Mouse (Mus musculus): ENCODE measurements around the gene Laptm5. TPM values are rescaled to one million over a fixed set of nuclear protein-coding genes. Genes with fewer than 3 reads are reported as not detected.
A peak's percentile ranks its signal among the peaks of the same experiment; 100 is the strongest.

The Laptm5 gene
- total and polyA plus RNA-seq, 2 experiments, result 4.8 to 31.5 TPM

DNA sequence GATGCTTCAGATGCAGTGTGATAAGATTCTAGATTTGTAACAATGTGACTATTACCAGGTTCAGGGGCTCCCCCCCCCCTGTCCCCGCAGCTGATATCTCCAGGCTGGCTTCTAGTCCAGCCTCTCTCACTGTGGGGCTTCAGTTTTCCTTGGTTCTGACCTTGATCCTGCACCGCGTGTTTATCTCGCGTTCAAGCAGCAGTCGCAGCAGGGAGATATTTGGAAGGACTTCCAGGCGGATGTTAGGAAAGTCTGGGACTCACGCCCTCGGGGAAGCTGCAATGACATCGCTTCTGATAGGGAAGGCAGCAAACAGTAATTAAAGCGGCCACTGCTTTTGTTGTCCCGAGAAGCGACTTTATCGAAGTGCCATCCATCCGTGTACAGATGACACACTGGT is 30.2 kb upstream of the Laptm5 start:
- peak; percentile 5 for DNase-seq (ENCODE audit: extremely low read depth, low read depth, low spot score)
- Histone ChIP-seq H3K27me3 (ENCODE audit: control insufficient read depth, insufficient read depth, low read length) (no peaks in the 10 kb centered on the region), H3K4me3 (ENCODE audit: insufficient read depth, low read depth, low read length) (no peak overlapping the region), H3K4me1 (ENCODE audit: control insufficient read depth, insufficient read depth, low read length) (no peaks in the 10 kb centered on the region), H3K27ac (replicated peaks; ENCODE audit: insufficient read depth, low read depth, low read length) (no peak overlapping the region), H3K36me3 (ENCODE audit: control insufficient read depth, insufficient read depth, low read length) (no peaks in the 10 kb centered on the region), H3K9ac (ENCODE audit: low read depth, low read length) (no peak overlapping the region), H3K79me2 (ENCODE audit: control insufficient read depth, insufficient read depth, low read length) (no peaks in the 10 kb centered on the region)
- 47% methylated on average over 15 of the region's 15 CpGs for WGBS
- TF ChIP-seq CTCF (IDR thresholded peaks at IDR 0.05; ENCODE audit: low read depth, low read length) (no peak), POLR2A (IDR thresholded peaks at IDR 0.05; ENCODE audit: extremely low read depth, insufficient read depth, low read length) (no peak)

DNA sequence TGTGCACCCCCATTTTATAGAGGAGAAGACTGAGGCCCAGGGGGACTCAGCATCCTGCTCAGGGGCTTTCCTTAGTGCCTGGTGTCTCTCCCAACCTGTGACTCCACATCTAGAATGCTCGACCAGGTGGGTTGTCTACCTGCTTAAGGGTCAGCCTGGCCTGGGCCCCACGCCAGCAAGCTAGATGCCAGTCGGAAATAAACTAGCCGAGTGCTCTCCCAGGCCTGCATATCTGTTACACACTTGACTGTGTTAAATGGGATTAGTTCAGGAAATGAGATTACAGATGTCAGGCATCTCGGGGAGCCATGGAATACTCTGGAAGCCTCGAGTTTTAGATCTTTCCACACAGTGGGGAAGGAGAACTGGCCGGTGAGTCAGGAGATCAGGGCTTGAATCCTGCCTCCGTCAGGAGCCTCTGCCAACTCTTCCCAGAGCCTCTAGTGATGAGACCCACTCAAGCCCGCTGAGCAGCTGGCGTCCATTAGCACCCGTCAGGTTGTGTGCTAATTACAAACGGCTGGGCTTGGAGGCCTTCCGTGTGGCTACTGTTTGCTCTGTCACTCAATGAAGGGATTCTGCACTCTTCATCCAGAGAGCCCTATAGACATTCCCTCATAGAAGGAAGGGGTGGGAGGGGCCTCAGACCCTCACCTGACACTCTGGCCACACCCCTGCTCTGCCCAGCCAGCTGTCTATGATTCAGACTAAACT is 28.9 kb upstream of the Laptm5 start:
- Histone ChIP-seq H3K27ac (replicated peaks; ENCODE audit: insufficient read depth, low read depth, low read length) (no peak overlapping the region), H3K4me3 (ENCODE audit: insufficient read depth, low read depth, low read length) (no peak overlapping the region), H3K27me3 (ENCODE audit: control insufficient read depth, insufficient read depth, low read length) (no peaks in the 10 kb centered on the region), H3K79me2 (ENCODE audit: control insufficient read depth, insufficient read depth, low read length) (no peaks in the 10 kb centered on the region), H3K4me1 (ENCODE audit: control insufficient read depth, insufficient read depth, low read length) (no peaks in the 10 kb centered on the region), H3K9ac (ENCODE audit: low read depth, low read length) (no peak overlapping the region), H3K36me3 (ENCODE audit: control insufficient read depth, insufficient read depth, low read length) (no peaks in the 10 kb centered on the region)
- WGBS, result 61% methylated on average over 13 of the region's 13 CpGs
- TF ChIP-seq CTCF (IDR thresholded peaks at IDR 0.05; ENCODE audit: low read depth, low read length) (no peak), POLR2A (IDR thresholded peaks at IDR 0.05; ENCODE audit: extremely low read depth, insufficient read depth, low read length) (no peak)
- DNase-seq (ENCODE audit: extremely low read depth, low read depth, low spot score), result no peak

DNA sequence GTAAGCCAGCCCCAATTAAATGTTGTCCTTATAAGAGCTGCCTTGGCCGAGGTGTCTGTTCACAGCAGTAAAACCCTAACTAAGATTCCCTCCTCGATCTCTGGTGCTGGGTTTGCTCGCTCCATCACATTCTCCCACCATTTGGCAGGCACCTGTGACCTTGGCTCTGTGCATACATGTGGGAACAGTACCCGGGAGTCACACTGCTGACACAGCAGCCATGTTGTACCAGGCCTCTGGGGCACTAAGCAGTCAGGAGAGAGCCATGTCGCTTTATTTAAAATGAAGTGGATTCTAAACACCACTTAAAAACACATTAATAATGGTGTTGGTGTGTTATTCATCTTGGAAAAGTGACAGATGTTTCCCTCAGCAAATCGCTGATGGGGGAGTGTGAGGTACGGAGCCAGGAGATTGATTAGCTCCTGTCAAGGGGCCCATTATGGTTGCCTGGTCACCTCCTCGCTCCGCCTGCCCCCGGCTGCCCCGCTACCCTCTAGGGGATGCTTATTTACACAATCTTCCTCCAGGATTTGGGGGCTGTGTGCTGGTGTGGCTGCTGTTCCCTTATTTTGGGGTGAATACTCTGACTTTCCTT is 25.7 kb upstream of the Laptm5 start:
- no peaks in the 10 kb centered on the region for H3K79me2 ChIP-seq (ENCODE audit: control insufficient read depth, insufficient read depth, low read length)
- no peak for DNase-seq (ENCODE audit: extremely low read depth, low read depth, low spot score)
- H3K27me3 ChIP-seq (ENCODE audit: control insufficient read depth, insufficient read depth, low read length), result no peaks in the 10 kb centered on the region
- no peaks in the 10 kb centered on the region for H3K4me1 ChIP-seq (ENCODE audit: control insufficient read depth, insufficient read depth, low read length)
- TF ChIP-seq CTCF (IDR thresholded peaks at IDR 0.05; ENCODE audit: low read depth, low read length) (no peak), POLR2A (IDR thresholded peaks at IDR 0.05; ENCODE audit: extremely low read depth, insufficient read depth, low read length) (no peak)
- no peaks in the 10 kb centered on the region for H3K36me3 ChIP-seq (ENCODE audit: control insufficient read depth, insufficient read depth, low read length)
- no peak overlapping the region for H3K9ac ChIP-seq (ENCODE audit: low read depth, low read length)
- no peak overlapping the region for H3K4me3 ChIP-seq (ENCODE audit: insufficient read depth, low read depth, low read length)
- WGBS, result 87% methylated on average over 11 of the region's 11 CpGs
- no peak overlapping the region for H3K27ac ChIP-seq (replicated peaks; ENCODE audit: insufficient read depth, low read depth, low read length)

DNA sequence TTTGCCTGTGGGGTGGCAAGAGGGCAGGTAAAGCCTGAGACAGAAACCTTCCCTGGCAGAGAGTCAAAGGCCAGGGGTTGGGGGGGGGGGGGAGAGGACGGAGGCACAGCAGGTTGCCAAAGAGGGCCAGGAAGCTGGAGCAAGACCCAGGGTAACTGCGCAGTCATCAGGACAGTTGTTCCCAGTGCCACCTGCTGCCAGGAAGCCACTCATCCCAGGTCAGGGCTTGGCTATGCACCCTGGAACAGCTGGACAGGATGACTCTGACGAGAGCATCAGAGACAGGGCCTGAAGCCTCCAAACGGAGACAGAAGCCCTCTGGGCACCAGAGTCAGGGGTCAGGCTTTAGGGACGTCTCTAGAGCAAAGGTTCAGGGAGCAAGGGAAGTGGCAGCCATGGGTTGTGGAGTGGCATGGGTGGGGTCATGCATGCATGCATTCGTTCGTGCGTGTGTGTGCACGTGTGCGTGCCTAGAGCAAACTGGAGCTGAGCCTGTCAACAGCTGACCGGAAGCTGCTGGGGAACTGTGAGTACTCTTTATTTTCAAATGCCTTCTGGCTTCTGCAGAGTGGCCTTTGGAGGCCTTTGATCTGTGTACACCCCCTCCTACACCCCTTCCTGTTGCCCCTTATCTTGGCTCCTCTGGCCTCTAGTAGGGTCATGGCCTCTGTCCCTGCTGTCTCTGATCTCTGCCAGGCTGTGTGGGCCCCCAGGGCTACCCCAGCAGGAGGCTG is 23.0 kb upstream of the Laptm5 start:
- H3K79me2 ChIP-seq (ENCODE audit: control insufficient read depth, insufficient read depth, low read length), result no peaks in the 10 kb centered on the region
- no peak overlapping the region for H3K4me3 ChIP-seq (ENCODE audit: insufficient read depth, low read depth, low read length)
- H3K27me3 ChIP-seq (ENCODE audit: control insufficient read depth, insufficient read depth, low read length), result no peaks in the 10 kb centered on the region
- H3K4me1 ChIP-seq (ENCODE audit: control insufficient read depth, insufficient read depth, low read length), result no peaks in the 10 kb centered on the region
- no peaks in the 10 kb centered on the region for H3K36me3 ChIP-seq (ENCODE audit: control insufficient read depth, insufficient read depth, low read length)
- TF ChIP-seq POLR2A (IDR thresholded peaks at IDR 0.05; ENCODE audit: extremely low read depth, insufficient read depth, low read length) (no peak), CTCF (IDR thresholded peaks at IDR 0.05; ENCODE audit: low read depth, low read length) (no peak)
- no peak overlapping the region for H3K9ac ChIP-seq (ENCODE audit: low read depth, low read length)
- no peak overlapping the region for H3K27ac ChIP-seq (replicated peaks; ENCODE audit: insufficient read depth, low read depth, low read length)
- WGBS, result 57% methylated on average over 11 of the region's 11 CpGs
- DNase-seq (ENCODE audit: extremely low read depth, low read depth, low spot score), result peak; percentile 19

DNA sequence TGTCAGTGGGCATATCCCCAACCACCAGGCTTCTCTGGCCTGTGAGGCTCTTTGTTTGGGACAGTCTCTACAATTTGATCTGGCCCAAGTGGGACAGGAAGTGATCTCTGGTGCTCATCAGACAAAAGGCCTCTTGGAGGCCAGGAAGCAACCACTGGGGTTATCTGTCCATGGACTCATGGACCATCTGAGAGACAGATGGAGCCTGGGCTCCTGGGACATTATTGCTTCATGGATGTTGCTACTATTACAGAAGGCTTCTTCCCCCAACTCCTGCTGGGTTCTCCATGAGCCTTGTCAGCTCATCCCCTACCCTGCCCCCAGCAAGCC is 22.4 kb upstream of the Laptm5 start:
- Histone ChIP-seq H3K79me2 (ENCODE audit: control insufficient read depth, insufficient read depth, low read length) (no peaks in the 10 kb centered on the region), H3K36me3 (ENCODE audit: control insufficient read depth, insufficient read depth, low read length) (no peaks in the 10 kb centered on the region), H3K27ac (replicated peaks; ENCODE audit: insufficient read depth, low read depth, low read length) (no peak overlapping the region), H3K4me1 (ENCODE audit: control insufficient read depth, insufficient read depth, low read length) (no peaks in the 10 kb centered on the region), H3K4me3 (ENCODE audit: insufficient read depth, low read depth, low read length) (no peak overlapping the region), H3K27me3 (ENCODE audit: control insufficient read depth, insufficient read depth, low read length) (no peaks in the 10 kb centered on the region), H3K9ac (ENCODE audit: low read depth, low read length) (no peak overlapping the region)
- DNase-seq (ENCODE audit: extremely low read depth, low read depth, low spot score), result no peak
- TF ChIP-seq CTCF (IDR thresholded peaks at IDR 0.05; ENCODE audit: low read depth, low read length), result no peak
- TF ChIP-seq POLR2A (IDR thresholded peaks at IDR 0.05; ENCODE audit: extremely low read depth, insufficient read depth, low read length), result no peak

All from liver, adult 2 months (tissue).